Mouse (Mus musculus): ENCODE measurements around the gene Zcchc3. TPM values are rescaled to one million over a fixed set of nuclear protein-coding genes. Genes with fewer than 3 reads are reported as not detected.
"Not testable (repeated sequence)": the region's sequence is repeated elsewhere in the genome, so short reads cannot be mapped to it uniquely, and the experiment has no call there.

Gene Zcchc3
- polyA plus RNA-seq, 1 experiment from 2014 or later: 17.3 TPM

- H3K27me3 ChIP-seq (replicated peaks; ENCODE audit: insufficient read depth, low read length); DNase-seq (ENCODE audit: low spot score): not testable (repeated sequence)
Measured at GRCm38 (mm10) chr2:152428481-152428880, 13.7 kb upstream of the Zcchc3 start.

GRCm38 (mm10) chr2:152427493-152427892 lies 12.7 kb upstream of the Zcchc3 start:
- ATAC-seq (no peak), DNase-seq (ENCODE audit: low spot score) (no peak)
- H3K9ac ChIP-seq (replicated peaks; ENCODE audit: low read depth): no peak overlapping the region
- no peaks in the 10 kb centered on the region for H3K27me3 ChIP-seq (replicated peaks; ENCODE audit: insufficient read depth, low read length)
- WGBS: 8% methylated on average over 12 of the region's 12 CpGs
- TF ChIP-seq CTCF (IDR thresholded peaks at IDR 0.05) (no peak), EP300 (IDR thresholded peaks at IDR 0.05) (no peak)
- H3K9me3 ChIP-seq (ENCODE audit: low read length): no peaks in the 10 kb centered on the region
- H3K27ac ChIP-seq (ENCODE audit: low read length): no peak overlapping the region
- no peaks in the 10 kb centered on the region for H3K36me3 ChIP-seq (ENCODE audit: insufficient read depth, low read length)
- H3K4me1 ChIP-seq (ENCODE audit: insufficient read depth, low read depth, low read length): no peaks in the 10 kb centered on the region
- 0 out of 2 replicates have a peak overlapping the region, but pooled peaks have one; percentile 3 for H3K4me2 ChIP-seq (replicated peaks; ENCODE audit: low read depth, low read length)
- H3K4me3 ChIP-seq (ENCODE audit: low read depth, low read length): no peak overlapping the region

More at GRCm38 (mm10) chr2:152428481-152428880, 13.7 kb upstream of the Zcchc3 start:
- not testable (repeated sequence) for H3K36me3 ChIP-seq (ENCODE audit: insufficient read depth, low read length); H3K4me1 ChIP-seq (ENCODE audit: insufficient read depth, low read depth, low read length); H3K4me2 ChIP-seq (replicated peaks; ENCODE audit: low read depth, low read length); H3K4me3 ChIP-seq (ENCODE audit: low read depth, low read length); H3K9me3 ChIP-seq (ENCODE audit: low read length); H3K9ac ChIP-seq (replicated peaks; ENCODE audit: low read depth); H3K27ac ChIP-seq (ENCODE audit: low read length); ATAC-seq
- 78% methylated on average over 2 of the region's 2 CpGs for WGBS
- TF ChIP-seq CTCF (IDR thresholded peaks at IDR 0.05): peak; percentile 32

GRCm38 (mm10) chr2:152415786-152416185 lies 959 bp upstream of the Zcchc3 start:
- Histone ChIP-seq H3K4me2 (replicated peaks; ENCODE audit: low read depth, low read length) (peak overlapping the region; percentile 83; the same call in 1 of the 2 replicates), H3K27me3 (replicated peaks; ENCODE audit: insufficient read depth, low read length) (no peaks in the 10 kb centered on the region), H3K4me1 (ENCODE audit: insufficient read depth, low read depth, low read length) (peaks cover 5% of the 10 kb centered on the region; the same call in 1 of the 2 replicates), H3K9me3 (ENCODE audit: low read length) (no peaks in the 10 kb centered on the region), H3K4me3 (ENCODE audit: low read depth, low read length) (no peak overlapping the region), H3K27ac (ENCODE audit: low read length) (peak overlapping the region; percentile 97), H3K9ac (replicated peaks; ENCODE audit: low read depth) (no peak overlapping the region; the same call in 1 of the 2 replicates), H3K36me3 (ENCODE audit: insufficient read depth, low read length) (no peaks in the 10 kb centered on the region)
- DNase-seq (ENCODE audit: low spot score) (no peak), ATAC-seq (no peak)
- TF ChIP-seq CTCF (IDR thresholded peaks at IDR 0.05) (no peak), EP300 (IDR thresholded peaks at IDR 0.05) (no peak)
- 87% methylated on average over 3 of the region's 3 CpGs for WGBS

- no peak for TF ChIP-seq CTCF (IDR thresholded peaks at IDR 0.05)
- no peak; the same call in 1 of the 2 replicates for TF ChIP-seq EP300 (IDR thresholded peaks at IDR 0.05)
- ATAC-seq: no peak
- H3K27me3 ChIP-seq (replicated peaks; ENCODE audit: insufficient read depth, low read length): no peaks in the 10 kb centered on the region
- H3K9me3 ChIP-seq (ENCODE audit: low read length): no peaks in the 10 kb centered on the region
- H3K9ac ChIP-seq (replicated peaks; ENCODE audit: low read depth): peak within 1 kb of the TSS; percentile 89
- peak within 1 kb of the TSS; percentile 82 for H3K4me3 ChIP-seq (ENCODE audit: low read depth, low read length)
- H3K36me3 ChIP-seq (ENCODE audit: insufficient read depth, low read length): no peaks in the 10 kb centered on the region
- DNase-seq (ENCODE audit: low spot score): no peak
- peak within 1 kb of the TSS; percentile 97 for H3K27ac ChIP-seq (ENCODE audit: low read length)
- peaks cover 5% of the 10 kb centered on the region; the same call in 1 of the 2 replicates for H3K4me1 ChIP-seq (ENCODE audit: insufficient read depth, low read depth, low read length)
- peak within 1 kb of the TSS; percentile 83 for H3K4me2 ChIP-seq (replicated peaks; ENCODE audit: low read depth, low read length)
- 16% methylated on average over 4 of the region's 4 CpGs for WGBS
Measured at GRCm38 (mm10) chr2:152415287-152415686, 460 bp upstream of the Zcchc3 start, which contains the start of gene 6820408C15Rik. 6820408C15Rik (plus strand) TSS chr2:152415587.

- H3K4me2 ChIP-seq (replicated peaks; ENCODE audit: low read depth, low read length): peak overlapping the region; percentile 83
- 1% methylated on average over 83 of the region's 86 CpGs for WGBS
- peak overlapping the region; percentile 97 for H3K27ac ChIP-seq (ENCODE audit: low read length)
- ATAC-seq (peak; percentile 4), DNase-seq (ENCODE audit: low spot score) (peak; percentile 58)
- peak overlapping the region; percentile 82 for H3K4me3 ChIP-seq (ENCODE audit: low read depth, low read length)
- no peaks in the 10 kb centered on the region for H3K9me3 ChIP-seq (ENCODE audit: low read length)
- no peaks in the 10 kb centered on the region for H3K36me3 ChIP-seq (ENCODE audit: insufficient read depth, low read length)
- peak overlapping the region; percentile 89 for H3K9ac ChIP-seq (replicated peaks; ENCODE audit: low read depth)
- TF ChIP-seq EP300 (IDR thresholded peaks at IDR 0.05) (no peak), CTCF (IDR thresholded peaks at IDR 0.05) (no peak)
- peaks cover 8% of the 10 kb centered on the region; the same call in 1 of the 2 replicates for H3K4me1 ChIP-seq (ENCODE audit: insufficient read depth, low read depth, low read length)
- no peaks in the 10 kb centered on the region for H3K27me3 ChIP-seq (replicated peaks; ENCODE audit: insufficient read depth, low read length)
Measured at GRCm38 (mm10) chr2:152413765-152414584, 852 bp downstream of the Zcchc3 start.

GRCm38 (mm10) chr2:152413158-152413764 lies 1.6 kb downstream of the Zcchc3 start:
- no peaks in the 10 kb centered on the region for H3K9me3 ChIP-seq (ENCODE audit: low read length)
- peak overlapping the region; percentile 89 for H3K9ac ChIP-seq (replicated peaks; ENCODE audit: low read depth)
- H3K36me3 ChIP-seq (ENCODE audit: insufficient read depth, low read length): no peaks in the 10 kb centered on the region
- TF ChIP-seq CTCF (IDR thresholded peaks at IDR 0.05) (no peak), EP300 (IDR thresholded peaks at IDR 0.05) (no peak)
- ATAC-seq: no peak
- H3K4me2 ChIP-seq (replicated peaks; ENCODE audit: low read depth, low read length): peak overlapping the region; percentile 83
- peaks cover 8% of the 10 kb centered on the region; the same call in 1 of the 2 replicates for H3K4me1 ChIP-seq (ENCODE audit: insufficient read depth, low read depth, low read length)
- peak overlapping the region; percentile 97 for H3K27ac ChIP-seq (ENCODE audit: low read length)
- WGBS: 5% methylated on average over 21 of the region's 21 CpGs
- H3K27me3 ChIP-seq (replicated peaks; ENCODE audit: insufficient read depth, low read length): no peaks in the 10 kb centered on the region
- H3K4me3 ChIP-seq (ENCODE audit: low read depth, low read length): peak overlapping the region; percentile 82
- peak; percentile 35 for DNase-seq (ENCODE audit: low spot score)

Measured in lung, postnatal 0 days (tissue).